Mouse (Mus musculus): Measurements from ENCODE around the gene Tmem158. TPM values are rescaled to one million over a fixed set of nuclear protein-coding genes. Genes with fewer than 3 reads are reported as not detected.

Tmem158 gene
- polyA plus RNA-seq, 1 experiment from 2014 or later, result 26.0 TPM

- no peaks in the 10 kb centered on the region for H3K9me3 ChIP-seq
- 81% methylated on average over 2 of the region's 2 CpGs for WGBS
- H3K27me3 ChIP-seq (replicated peaks), result no peaks in the 10 kb centered on the region
- ATAC-seq (ENCODE audit: low FRiP score, low read depth), result no peak
- no peak overlapping the region for H3K27ac ChIP-seq
- no peak overlapping the region for H3K9ac ChIP-seq
- H3K4me1 ChIP-seq, result no peaks in the 10 kb centered on the region
- no peaks in the 10 kb centered on the region for H3K36me3 ChIP-seq
- H3K4me3 ChIP-seq, result no peak overlapping the region
- no peak overlapping the region for H3K4me2 ChIP-seq (replicated peaks)
Measured at GRCm38 (mm10) chr9:123275373-123275772, 14.8 kb upstream of the Tmem158 start.

GRCm38 (mm10) chr9:123274674-123275073, 14.1 kb upstream of the Tmem158 start:
- no peak for ATAC-seq (ENCODE audit: low FRiP score, low read depth)
- no peak overlapping the region for H3K4me2 ChIP-seq (replicated peaks)
- no peak overlapping the region for H3K27ac ChIP-seq
- WGBS, result 91% methylated on average over 5 of the region's 5 CpGs
- no peaks in the 10 kb centered on the region for H3K4me1 ChIP-seq
- H3K9ac ChIP-seq, result no peak overlapping the region
- H3K36me3 ChIP-seq, result no peaks in the 10 kb centered on the region
- no peaks in the 10 kb centered on the region for H3K9me3 ChIP-seq
- H3K4me3 ChIP-seq, result no peak overlapping the region
- no peaks in the 10 kb centered on the region for H3K27me3 ChIP-seq (replicated peaks)

- H3K27me3 ChIP-seq (replicated peaks), result no peaks in the 10 kb centered on the region
- ATAC-seq (ENCODE audit: low FRiP score, low read depth), result no peak
- 54% methylated on average over 2 of the region's 2 CpGs for WGBS
Measured at GRCm38 (mm10) chr9:123273876-123274275, 13.3 kb upstream of the Tmem158 start.

GRCm38 (mm10) chr9:123271552-123271951, 11.0 kb upstream of the Tmem158 start:
- ATAC-seq (ENCODE audit: low FRiP score, low read depth), result no peak
- Histone ChIP-seq H3K27me3 (replicated peaks) (no peaks in the 10 kb centered on the region), H3K9me3 (no peaks in the 10 kb centered on the region), H3K4me1 (no peaks in the 10 kb centered on the region), H3K9ac (no peak overlapping the region), H3K36me3 (no peaks in the 10 kb centered on the region), H3K4me2 (replicated peaks) (no peak overlapping the region), H3K27ac (no peak overlapping the region), H3K4me3 (no peak overlapping the region)
- WGBS, result 84% methylated on average over 4 of the region's 4 CpGs

More at GRCm38 (mm10) chr9:123273876-123274275, 13.3 kb upstream of the Tmem158 start:
- no peak overlapping the region for H3K4me3 ChIP-seq
- no peaks in the 10 kb centered on the region for H3K36me3 ChIP-seq
- H3K27ac ChIP-seq, result no peak overlapping the region
- no peak overlapping the region for H3K9ac ChIP-seq
- H3K4me1 ChIP-seq, result no peaks in the 10 kb centered on the region
- no peaks in the 10 kb centered on the region for H3K9me3 ChIP-seq
- H3K4me2 ChIP-seq (replicated peaks), result no peak overlapping the region

GRCm38 (mm10) chr9:123269906-123270558, 9.5 kb upstream of the Tmem158 start:
- no peaks in the 10 kb centered on the region for H3K4me1 ChIP-seq
- H3K36me3 ChIP-seq, result no peaks in the 10 kb centered on the region
- no peak for ATAC-seq (ENCODE audit: low FRiP score, low read depth)
- H3K27ac ChIP-seq, result no peak overlapping the region
- no peak overlapping the region for H3K9ac ChIP-seq
- H3K4me2 ChIP-seq (replicated peaks), result no peak overlapping the region
- WGBS, result 90% methylated on average over 2 of the region's 2 CpGs
- no peak overlapping the region for H3K4me3 ChIP-seq
- H3K27me3 ChIP-seq (replicated peaks), result no peaks in the 10 kb centered on the region
- no peaks in the 10 kb centered on the region for H3K9me3 ChIP-seq

- Histone ChIP-seq H3K36me3 (no peaks in the 10 kb centered on the region), H3K4me2 (replicated peaks) (peak overlapping the region; percentile 96), H3K27me3 (replicated peaks) (peaks cover 16% of the 10 kb centered on the region; the same call in 1 of the 2 replicates), H3K27ac (peak overlapping the region; percentile 32; the same call in 1 of the 2 replicates), H3K4me1 (no peaks in the 10 kb centered on the region), H3K4me3 (peak overlapping the region; percentile 69), H3K9ac (peak overlapping the region; percentile 72), H3K9me3 (no peaks in the 10 kb centered on the region)
- peak; percentile 82 for ATAC-seq (ENCODE audit: low FRiP score, low read depth)
- WGBS, result under 1% methylated on average over 92 of the region's 92 CpGs
Measured at GRCm38 (mm10) chr9:123259896-123260610, 511 bp downstream of the Tmem158 start.

GRCm38 (mm10) chr9:123259461-123259895, 1.1 kb downstream of the Tmem158 start:
- H3K4me2 ChIP-seq (replicated peaks), result peak overlapping the region; percentile 96
- under 1% methylated on average over 45 of the region's 45 CpGs for WGBS
- no peaks in the 10 kb centered on the region for H3K9me3 ChIP-seq
- peak overlapping the region; percentile 69 for H3K4me3 ChIP-seq
- H3K4me1 ChIP-seq, result no peaks in the 10 kb centered on the region
- H3K27me3 ChIP-seq (replicated peaks), result peaks cover 13% of the 10 kb centered on the region; the same call in 1 of the 2 replicates
- ATAC-seq (ENCODE audit: low FRiP score, low read depth), result peak; percentile 3
- peak overlapping the region; percentile 72 for H3K9ac ChIP-seq
- H3K36me3 ChIP-seq, result no peaks in the 10 kb centered on the region
- H3K27ac ChIP-seq, result peak overlapping the region; percentile 32; the same call in 1 of the 2 replicates

GRCm38 (mm10) chr9:123258796-123259195, 1.8 kb downstream of the Tmem158 start:
- H3K9me3 ChIP-seq, result no peaks in the 10 kb centered on the region
- H3K4me3 ChIP-seq, result peak overlapping the region; percentile 1; the same call in 1 of the 2 replicates
- no peaks in the 10 kb centered on the region for H3K36me3 ChIP-seq
- H3K4me1 ChIP-seq, result no peaks in the 10 kb centered on the region
- H3K27ac ChIP-seq, result no peak overlapping the region
- no peak for ATAC-seq (ENCODE audit: low FRiP score, low read depth)
- H3K9ac ChIP-seq, result no peak overlapping the region
- H3K27me3 ChIP-seq (replicated peaks), result peaks cover 10% of the 10 kb centered on the region; the same call in 1 of the 2 replicates
- WGBS, result 19% methylated on average over 10 of the region's 10 CpGs
- H3K4me2 ChIP-seq (replicated peaks), result peak overlapping the region; percentile 96

- H3K9ac ChIP-seq, result no peak overlapping the region
- no peak overlapping the region for H3K4me3 ChIP-seq
- H3K4me1 ChIP-seq, result no peaks in the 10 kb centered on the region
- 83% methylated on average over 3 of the region's 3 CpGs for WGBS
- H3K27ac ChIP-seq, result no peak overlapping the region
- H3K27me3 ChIP-seq (replicated peaks), result peaks cover 3% of the 10 kb centered on the region; the same call in 1 of the 2 replicates
- no peaks in the 10 kb centered on the region for H3K36me3 ChIP-seq
- ATAC-seq (ENCODE audit: low FRiP score, low read depth), result no peak
- H3K4me2 ChIP-seq (replicated peaks), result no peak overlapping the region
- H3K9me3 ChIP-seq, result no peaks in the 10 kb centered on the region
Measured at GRCm38 (mm10) chr9:123255736-123256135, 4.8 kb downstream of the Tmem158 start.

- WGBS, result 83% methylated on average over 1 of the region's 1 CpGs
- Histone ChIP-seq H3K4me3 (no peak overlapping the region), H3K36me3 (no peaks in the 10 kb centered on the region), H3K27me3 (replicated peaks) (no peaks in the 10 kb centered on the region), H3K27ac (no peak overlapping the region), H3K4me2 (replicated peaks) (no peak overlapping the region), H3K9ac (no peak overlapping the region), H3K4me1 (no peaks in the 10 kb centered on the region), H3K9me3 (no peaks in the 10 kb centered on the region)
- no peak for ATAC-seq (ENCODE audit: low FRiP score, low read depth)
Measured at GRCm38 (mm10) chr9:123247992-123248391, 12.6 kb downstream of the Tmem158 start.

GRCm38 (mm10) chr9:123245146-123245545, 15.4 kb downstream of the Tmem158 start:
- Histone ChIP-seq H3K9me3 (no peaks in the 10 kb centered on the region), H3K4me2 (replicated peaks) (no peak overlapping the region), H3K36me3 (no peaks in the 10 kb centered on the region), H3K9ac (no peak overlapping the region), H3K4me3 (no peak overlapping the region), H3K27ac (no peak overlapping the region), H3K4me1 (no peaks in the 10 kb centered on the region), H3K27me3 (replicated peaks) (no peaks in the 10 kb centered on the region)
- 80% methylated on average over 4 of the region's 4 CpGs for WGBS
- no peak for ATAC-seq (ENCODE audit: low FRiP score, low read depth)

GRCm38 (mm10) chr9:123243988-123244387, 16.6 kb downstream of the Tmem158 start:
- Histone ChIP-seq H3K9me3 (no peaks in the 10 kb centered on the region), H3K4me1 (no peaks in the 10 kb centered on the region), H3K27me3 (replicated peaks) (no peaks in the 10 kb centered on the region), H3K9ac (no peak overlapping the region), H3K4me3 (no peak overlapping the region), H3K4me2 (replicated peaks) (no peak overlapping the region), H3K36me3 (no peaks in the 10 kb centered on the region), H3K27ac (no peak overlapping the region)
- WGBS, result 75% methylated on average over 10 of the region's 10 CpGs
- no peak for ATAC-seq (ENCODE audit: low FRiP score, low read depth)

Data from neural tube, embryonic 12.5 days (tissue).